Mouse (Mus musculus) inflammation-experienced regulatory T-cells, adult 6 months (primary cell): ENCODE results near the gene Capn2. TPM values are rescaled to one million over a fixed set of nuclear protein-coding genes. Genes with fewer than 3 reads are reported as not detected.

Experiments
- ATAC-seq: one replicate; pipeline ENCODE4 v1.8.0; 2017
- polyA plus RNA-seq, 3 experiments: library from polyadenylated mRNA; unstranded; fragments of 100-300 nt; shearing (Covaris generic); gene quantifications; one replicate each; pipeline ENCODE4 v1.2.1; 2017

The Capn2 gene
- polyA plus RNA-seq, 3 experiments from 2014 or later, result 24.1 to 68.6 (median 38.1) TPM

DNA sequence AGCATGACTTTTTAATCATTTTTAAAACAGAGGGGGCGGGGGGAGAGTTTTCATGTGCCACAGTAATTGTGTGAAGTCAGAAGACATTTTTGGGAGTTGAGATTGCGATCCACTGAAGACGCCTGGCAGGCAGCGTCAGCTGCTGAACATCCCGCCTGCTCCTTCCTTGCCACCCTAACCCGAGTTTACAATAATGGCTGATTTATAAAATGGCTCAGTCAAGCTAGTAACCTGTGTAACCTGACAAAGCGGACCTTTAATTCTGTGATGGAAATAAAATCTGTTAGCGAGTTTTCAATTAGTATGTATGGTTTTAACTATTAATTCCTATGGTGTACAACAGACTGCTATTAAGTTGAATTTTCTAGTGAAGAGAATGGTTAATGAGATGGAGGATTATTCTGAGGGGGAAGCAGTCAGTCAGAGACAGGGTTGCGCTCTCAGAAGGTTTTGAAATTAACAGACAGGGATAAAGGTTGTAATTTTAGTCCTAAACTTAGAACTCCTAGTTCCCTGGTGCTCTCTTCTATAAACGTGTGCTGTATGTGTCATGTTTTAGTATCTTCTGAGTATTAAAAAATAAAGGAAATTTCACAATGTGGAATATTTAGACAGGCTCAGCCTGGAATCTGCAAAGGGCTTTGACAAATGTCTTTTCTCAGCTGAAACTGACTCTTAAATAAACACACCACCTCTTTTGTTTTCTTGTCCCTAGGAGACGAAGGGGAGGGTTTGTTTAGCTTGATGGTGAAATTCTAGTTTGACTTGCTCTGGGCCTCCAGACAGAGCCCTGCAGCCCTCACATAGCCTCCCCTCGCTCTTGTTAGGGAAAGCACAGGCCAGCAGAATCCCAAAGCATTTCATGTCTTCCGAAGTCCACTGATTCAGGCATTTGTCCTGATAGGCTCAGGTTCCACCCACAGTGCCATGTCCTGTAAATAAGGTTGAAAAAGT lies 56.8 kb downstream of the Capn2 start:
- no peak for ATAC-seq

DNA sequence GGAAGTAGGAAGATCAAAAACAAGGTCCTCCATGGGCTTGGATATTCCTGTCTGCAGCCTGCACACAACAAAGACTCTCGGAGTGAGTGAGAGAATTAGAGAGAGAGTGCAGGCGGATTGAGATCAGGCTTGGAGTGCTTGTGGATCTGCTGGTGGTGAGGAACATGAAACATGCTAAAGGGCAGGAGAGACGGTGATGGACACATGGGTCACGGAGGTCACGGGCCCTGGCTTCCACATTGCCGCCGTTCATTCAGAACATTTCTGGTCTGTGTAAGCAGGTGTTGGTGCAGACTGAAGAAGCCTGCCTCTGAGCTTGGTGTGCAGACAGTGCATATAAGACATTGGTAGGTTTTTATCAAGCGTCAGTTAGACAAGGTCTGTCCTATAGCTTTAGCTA lies 58.0 kb downstream of the Capn2 start:
- no peak for ATAC-seq

DNA sequence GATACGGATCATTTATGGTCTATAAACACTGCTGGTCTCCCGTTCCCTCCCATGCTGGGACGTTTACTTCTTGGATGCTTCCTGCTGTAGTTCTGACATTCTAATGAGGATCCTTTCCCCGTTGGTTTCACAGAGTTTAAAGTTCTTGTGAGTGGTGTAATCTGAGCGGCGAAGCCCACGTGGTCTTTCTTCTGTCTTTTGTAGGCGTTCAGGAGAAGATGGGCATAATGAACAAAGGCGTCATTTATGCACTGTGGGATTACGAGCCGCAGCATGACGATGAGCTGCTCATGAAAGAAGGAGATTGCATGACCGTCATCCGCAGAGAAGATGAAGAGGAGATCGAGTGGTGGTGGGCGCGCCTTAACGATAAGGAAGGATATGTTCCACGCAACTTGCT lies 58.9 kb downstream of the Capn2 start:
- no peak for ATAC-seq

DNA sequence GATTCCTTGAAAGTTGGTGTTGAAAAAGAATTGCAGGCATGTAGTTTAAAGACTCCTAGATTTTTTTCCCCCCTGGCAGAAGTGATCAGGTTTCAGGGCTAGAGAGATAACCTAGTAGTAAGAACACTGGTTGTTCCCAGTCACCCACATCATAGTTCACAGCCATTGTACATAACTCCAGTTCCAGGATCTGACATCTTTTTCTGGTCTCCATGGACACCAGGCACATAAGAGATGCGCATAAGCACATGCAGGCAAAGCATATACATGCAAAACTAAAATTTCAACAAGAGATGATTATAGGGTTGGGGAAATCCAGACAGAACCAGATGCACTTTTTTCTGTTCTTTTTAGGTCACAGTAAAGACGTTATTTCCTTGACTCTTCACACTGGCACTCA lies 62.3 kb downstream of the Capn2 start:
- no peak for ATAC-seq

DNA sequence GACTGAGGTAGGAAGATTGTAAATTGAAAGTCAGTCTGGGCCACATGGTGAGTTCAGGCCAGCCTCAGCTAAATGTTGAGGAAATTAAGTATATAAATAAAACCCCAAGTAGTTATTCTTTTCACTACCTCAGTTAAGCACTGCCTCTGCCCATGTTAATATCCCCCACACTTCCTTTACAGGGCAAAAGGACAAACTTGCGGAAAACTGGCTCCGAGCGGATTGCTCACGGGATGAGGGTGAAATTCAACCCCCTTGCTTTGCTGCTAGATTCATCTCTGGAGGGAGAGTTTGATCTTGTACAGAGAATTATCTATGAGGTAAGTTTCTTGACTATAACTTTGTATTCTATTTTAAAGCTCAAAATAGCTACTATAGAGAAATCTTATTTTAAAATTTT lies 64.9 kb downstream of the Capn2 start:
- ATAC-seq, result no peak

DNA sequence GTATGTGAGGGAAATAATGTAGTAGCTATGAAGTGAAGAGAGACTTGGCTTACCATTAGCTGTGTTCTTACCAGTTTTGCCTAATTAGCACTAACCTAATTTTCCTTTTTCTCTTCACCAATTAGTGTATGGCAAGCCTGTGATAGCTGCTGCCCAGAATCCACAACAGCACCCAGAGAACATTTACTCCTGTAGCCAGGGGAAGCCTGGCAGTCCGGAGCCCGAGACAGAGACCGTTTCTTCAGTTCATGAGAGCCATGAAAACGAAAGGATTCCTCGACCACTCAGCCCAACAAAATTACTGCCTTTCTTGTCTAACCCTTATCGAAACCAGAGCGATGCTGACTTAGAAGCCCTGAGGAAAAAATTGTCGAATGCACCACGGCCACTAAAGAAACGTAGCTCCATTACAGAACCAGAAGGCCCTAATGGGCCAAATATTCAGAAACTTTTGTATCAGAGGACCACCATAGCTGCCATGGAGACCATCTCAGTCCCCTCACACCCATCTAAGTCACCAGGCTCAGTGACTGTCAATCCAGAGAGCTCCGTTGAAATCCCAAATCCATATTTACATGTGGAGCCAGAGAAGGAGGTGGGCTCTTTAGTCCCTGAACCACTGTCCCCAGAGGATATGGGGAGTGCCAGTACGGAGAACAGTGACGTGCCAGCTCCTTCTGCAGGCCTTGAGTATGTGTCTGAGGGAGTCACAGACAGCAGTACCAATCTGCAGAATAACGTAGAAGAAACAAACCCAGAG lies 69.0 kb downstream of the Capn2 start:
- ATAC-seq, result no peak

DNA sequence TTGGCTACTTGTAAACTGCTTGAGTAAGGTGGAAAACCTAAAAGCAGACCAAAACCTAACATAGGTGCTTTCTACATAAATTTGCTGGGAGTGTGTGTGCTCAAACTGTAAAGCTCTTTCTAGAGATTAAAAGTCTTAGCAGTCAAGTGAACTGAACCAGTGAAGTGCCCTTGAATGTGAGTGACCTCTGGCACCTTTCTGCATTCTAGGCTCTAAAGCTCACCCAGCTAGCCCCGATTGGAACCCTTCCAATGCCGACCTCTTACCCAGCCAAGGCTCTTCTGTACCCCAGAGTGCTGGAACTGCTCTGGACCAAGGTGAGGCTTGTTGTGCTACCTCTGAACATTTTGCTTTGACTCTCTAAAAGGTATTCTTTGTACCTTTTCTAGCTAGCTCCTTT lies 73.3 kb downstream of the Capn2 start:
- no peak for ATAC-seq

DNA sequence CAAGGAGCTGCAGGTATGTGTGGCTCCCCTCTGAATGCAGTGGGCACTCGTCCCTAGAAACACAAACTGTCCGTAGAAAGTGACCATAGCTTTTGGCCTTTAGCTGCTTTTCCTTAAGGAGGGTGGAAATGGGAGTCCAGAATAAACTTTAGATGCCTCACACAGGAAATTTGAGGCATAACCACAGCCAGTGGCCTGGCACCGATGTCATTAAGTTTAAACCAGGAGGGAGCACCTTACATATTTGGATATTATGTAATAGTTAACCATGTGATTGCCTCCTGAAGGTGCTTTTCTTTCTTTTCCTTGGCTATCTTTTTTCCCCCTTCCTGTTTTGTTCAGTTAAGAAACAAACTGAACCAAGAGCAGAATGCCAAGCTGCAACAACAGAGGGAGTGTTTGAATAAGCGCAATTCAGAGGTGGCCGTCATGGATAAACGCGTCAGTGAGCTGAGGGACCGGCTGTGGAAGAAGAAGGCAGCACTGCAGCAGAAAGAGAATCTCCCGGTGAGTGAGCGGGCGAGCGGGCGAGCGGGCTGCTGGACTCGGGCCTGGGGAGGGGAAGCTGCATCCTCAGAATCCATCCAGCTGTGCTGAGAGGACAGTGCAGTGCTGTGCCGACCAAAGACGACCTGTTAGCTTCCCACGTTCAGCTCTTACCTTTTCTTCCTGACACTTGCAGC lies 75.5 kb downstream of the Capn2 start:
- ATAC-seq, result no peak

DNA sequence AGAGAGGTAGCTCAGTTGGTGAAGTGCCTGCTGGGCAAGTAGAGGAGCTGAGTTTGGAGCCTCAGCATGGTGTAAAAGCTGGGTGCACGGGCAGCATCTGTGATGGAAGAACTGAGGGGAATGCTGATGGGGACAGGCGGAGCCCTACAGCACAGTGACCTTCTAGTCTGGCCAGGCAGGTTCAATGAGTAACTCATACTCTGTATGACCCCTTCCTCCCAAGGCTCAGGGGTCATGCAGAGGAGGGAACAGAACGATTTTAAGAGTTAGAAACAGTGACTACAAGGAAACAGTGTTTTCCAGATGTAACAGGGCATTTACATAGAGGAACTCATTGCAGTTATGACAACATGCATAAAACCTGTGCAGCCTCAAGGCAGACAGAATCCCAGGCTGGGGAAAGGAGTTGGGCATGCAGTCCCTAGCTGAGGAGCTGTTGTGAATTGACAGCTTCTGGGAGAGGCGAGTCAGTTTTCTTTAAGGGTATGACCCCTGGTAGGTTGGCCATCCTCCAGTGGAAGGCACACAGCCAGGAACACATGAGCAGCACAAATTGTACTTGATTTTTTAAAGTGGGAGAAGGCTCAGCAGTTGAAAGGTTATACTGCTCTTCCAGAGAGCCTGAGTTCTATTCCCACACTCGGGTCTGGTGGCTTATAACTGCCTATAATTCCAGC lies 77.7 kb downstream of the Capn2 start:
- ATAC-seq, result no peak

DNA sequence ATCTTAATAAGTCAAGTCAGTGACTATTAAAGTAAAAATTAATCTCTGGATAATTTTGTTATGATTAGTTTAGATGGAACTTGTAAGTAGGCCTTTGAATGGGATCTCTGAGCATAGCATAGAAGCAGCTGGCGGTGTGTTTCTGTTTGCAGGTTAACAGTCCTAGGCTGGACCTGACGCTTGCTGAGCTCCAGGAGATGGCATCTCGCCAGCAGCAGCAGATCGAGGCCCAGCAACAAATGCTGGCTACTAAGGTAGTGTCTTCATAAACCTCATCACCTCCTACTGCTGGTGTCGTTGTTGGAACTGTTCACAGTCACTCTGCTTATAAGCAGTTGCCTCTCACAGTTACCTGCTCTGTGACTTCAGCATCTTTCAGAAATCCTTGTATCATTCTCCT lies 80.7 kb downstream of the Capn2 start:
- no peak for ATAC-seq

DNA sequence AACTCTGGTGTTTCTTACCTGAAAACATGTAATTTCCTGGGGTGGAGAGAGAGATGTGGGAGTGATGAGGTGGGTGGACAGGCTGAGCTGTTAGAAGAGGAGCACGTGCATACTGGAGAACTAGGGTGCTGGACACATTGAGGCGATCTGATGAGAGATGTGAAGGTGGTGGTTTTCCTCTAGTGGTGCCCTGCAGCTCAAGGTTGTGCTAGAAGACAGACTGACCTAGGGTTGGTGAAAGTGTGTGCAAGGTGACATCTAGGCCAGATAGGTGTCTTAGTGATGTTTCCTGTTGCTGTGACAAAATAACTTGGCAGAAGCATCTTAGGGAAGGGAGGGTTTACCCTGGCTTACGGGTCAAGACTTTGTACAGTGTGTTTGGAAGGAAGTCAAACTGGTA lies 85.3 kb downstream of the Capn2 start:
- no peak for ATAC-seq

DNA sequence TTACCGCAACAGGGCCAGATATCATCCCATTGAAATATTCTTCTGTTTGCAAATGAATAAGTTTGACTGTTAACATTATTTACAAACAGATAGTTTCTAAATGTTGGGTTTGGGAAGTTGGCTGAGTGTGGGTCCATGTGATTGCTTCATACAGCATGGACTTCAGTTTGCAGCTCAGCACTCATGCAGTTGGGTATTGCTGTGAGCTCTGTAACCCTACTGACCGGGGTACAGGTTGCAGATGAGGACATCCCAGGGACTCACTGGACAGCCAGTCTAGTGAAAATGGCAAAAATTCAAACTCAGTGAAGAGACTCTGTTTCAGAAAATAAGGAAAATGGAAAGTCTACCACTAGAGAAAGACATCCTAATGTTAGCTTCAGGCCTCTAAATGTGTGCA lies 86.7 kb downstream of the Capn2 start:
- ATAC-seq, result no peak

DNA sequence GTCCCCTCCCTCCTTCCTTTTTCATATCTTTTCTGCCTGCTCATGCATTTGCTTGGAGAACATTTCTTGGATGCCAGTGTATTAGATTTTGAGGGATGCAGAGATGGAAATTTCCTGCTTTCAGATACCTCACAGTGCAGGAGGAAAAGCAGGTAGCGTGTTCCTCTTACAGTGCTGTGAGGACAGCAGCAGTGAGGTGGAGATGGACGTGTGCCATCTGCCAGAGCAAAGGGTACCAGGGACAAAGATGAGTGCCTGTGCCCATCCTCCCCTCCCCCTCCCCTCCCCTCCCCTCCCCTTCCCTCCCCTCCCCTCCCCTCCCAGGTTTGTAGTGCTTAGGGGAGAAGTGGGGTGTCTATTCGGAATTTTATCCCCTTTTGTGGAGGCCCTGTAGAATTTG lies 87.6 kb downstream of the Capn2 start:
- ATAC-seq, result no peak

DNA sequence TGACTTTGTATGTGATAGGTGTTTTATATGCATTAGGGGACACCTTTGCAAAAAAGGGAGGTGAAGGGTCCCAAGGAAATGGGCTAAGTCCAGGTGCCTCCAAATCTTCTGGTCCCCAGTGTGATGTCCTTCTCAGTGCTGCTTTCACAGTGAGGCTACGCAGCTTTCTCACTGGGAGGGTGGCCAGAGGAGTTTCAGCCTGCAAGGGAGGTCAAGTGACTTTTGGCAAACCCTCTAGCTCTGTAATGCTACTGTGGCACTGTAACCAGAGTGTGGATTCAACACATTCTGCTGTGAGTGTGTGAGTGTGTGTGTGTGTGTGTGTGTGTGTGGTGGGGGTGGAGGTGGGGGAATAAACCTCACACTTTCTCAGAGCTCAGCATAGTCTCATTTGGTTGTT lies 90.0 kb downstream of the Capn2 start:
- ATAC-seq, result no peak

DNA sequence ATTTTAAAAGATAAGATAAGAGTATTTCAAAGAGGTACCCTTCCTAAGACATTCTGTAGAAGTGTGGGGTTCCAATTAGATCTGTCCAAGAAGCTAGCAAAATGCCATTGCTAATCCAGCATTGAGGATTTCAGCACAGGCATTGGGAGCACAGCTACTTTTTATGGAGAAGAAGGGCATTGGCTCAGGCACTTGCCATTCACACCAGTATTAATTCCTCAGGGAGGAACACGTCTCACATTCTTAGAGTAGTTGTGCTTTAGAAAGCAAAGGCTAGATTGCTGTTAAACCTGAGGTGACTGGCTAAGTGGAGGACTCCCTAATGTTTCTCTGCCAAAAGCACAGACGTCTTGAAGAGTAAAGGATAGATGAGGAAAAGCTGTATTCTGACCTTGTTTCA lies 91.0 kb downstream of the Capn2 start:
- no peak for ATAC-seq

DNA sequence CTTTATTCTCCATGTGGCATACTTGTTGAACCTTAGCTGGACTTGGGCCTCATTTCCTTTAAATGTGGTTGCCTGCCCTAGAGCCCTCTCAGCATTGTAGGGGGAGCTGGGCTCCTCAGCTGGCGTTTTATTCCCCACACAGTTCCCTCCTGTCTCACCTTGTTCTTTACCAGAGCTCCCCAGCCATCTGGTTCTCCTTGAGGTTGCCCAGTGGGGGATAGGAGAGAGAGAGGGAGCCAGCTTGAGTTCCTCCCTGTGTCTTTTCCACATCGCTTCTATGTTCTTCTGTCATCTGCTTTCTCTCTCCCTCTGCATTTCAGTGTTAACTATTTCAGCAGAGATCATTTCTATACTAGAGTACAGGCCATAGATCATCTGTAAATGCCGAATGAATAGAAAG lies 92.2 kb downstream of the Capn2 start:
- ATAC-seq, result no peak

DNA sequence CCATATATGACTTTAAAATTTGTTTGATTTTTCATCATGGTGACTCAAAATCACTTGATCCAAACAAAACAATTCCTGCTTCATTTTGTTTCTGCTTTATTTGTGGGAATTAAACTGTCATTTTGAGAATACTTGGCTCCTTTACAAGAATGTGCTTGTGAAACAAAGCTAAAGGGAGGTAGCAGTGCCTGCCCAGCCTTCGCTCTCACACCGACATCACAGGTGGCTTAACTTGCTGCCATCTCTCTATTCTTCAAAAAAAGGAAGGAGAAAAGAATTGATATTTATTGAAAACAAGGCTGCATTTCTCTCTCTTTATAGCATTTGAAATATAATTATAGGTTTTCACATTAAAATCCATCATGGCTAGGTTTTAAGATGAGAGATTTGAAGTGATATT lies 93.1 kb downstream of the Capn2 start:
- ATAC-seq, result no peak

DNA sequence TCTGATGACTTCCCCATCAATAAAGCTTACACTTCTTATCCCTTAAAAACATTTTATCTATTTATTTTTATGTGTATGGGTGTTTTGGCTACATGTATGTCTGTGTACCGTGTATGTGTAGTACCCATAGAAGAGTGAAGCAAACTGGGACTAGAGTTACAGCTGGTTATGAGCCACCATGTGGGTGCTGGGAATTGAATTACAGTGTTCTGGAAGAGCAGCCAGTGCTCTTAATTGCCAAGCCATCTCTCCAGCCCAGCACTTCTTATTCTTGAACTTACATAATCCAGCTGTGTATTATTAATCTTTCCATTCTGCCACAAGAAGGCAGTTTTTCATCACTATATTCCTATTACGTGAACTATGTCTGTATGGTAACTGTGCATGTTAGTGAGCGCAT lies 97.9 kb downstream of the Capn2 start:
- no peak for ATAC-seq
